Mouse (Mus musculus): Measurements from ENCODE around the gene Acp2. TPM values are rescaled to one million over a fixed set of nuclear protein-coding genes. Genes with fewer than 3 reads are reported as not detected.

Acp2 gene
- total and polyA plus RNA-seq, 2 experiments from 2014 or later: 11.8 to 20.3 TPM

DNA sequence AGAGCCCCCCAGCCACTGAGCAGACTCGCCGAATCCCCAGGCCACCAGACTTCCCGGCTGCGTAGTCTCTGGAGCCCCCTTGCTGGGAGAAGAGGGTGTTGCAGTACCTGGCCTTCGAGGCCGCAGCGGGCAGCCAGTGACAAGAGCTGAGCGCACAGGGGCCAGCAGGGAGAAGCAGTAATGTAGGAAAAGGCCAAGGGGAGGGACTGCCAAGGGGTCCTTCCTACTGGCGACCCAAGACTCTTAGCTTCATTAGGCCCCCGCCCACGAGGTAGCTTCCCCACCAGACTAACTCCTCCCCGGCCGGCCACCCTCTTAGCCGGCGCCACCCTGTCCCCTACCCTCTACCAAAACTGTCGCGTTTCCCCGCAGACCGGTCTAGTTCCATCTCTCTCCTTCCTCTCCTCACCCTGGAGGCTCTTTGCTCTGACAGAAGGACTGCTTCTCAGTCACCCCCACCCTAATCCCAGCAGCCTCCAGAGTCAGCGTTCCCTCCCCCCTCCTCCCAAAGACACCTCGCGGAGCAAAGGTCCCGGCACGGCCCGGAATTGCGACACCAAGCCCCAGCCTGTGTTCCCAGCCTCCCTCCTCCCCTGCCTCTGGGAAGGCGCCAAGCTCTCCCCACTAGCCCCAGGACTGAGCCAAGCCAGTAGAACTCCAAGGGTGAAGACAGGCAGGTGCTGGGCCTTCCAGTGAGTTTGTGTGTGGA is 7.9 kb upstream of the Acp2 start:
- ATAC-seq (ENCODE audit: insufficient read depth, low read depth) (peak; percentile 89), DNase-seq (ENCODE audit: low spot score) (peak; percentile 85)
- peak; percentile 96 for TF ChIP-seq CTCF (IDR thresholded peaks at IDR 0.05; ENCODE audit: low read depth)
- no peak for TF ChIP-seq EP300 (IDR thresholded peaks at IDR 0.05; ENCODE audit: low read depth)
- Histone ChIP-seq H3K36me3 (replicated peaks; ENCODE audit: control insufficient read depth, insufficient read depth, low read length) (no peaks in the 10 kb centered on the region), H3K4me1 (ENCODE audit: control insufficient read depth, insufficient read depth) (peaks cover 14% of the 10 kb centered on the region; the same call in 1 of the 2 replicates), H3K9ac (replicated peaks; ENCODE audit: low read depth, low read length) (peak overlapping the region; percentile 57), H3K27ac (ENCODE audit: low read depth) (peak overlapping the region; percentile 63), H3K4me3 (ENCODE audit: low read depth, low read length) (peak overlapping the region; percentile 41), H3K9me3 (replicated peaks; ENCODE audit: control insufficient read depth, low read length) (no peaks in the 10 kb centered on the region), H3K27me3 (ENCODE audit: control insufficient read depth, insufficient read depth, low read length) (no peaks in the 10 kb centered on the region), H3K4me2 (ENCODE audit: low read depth, low read length) (peak overlapping the region; percentile 68)
- WGBS: 3% methylated on average over 26 of the region's 27 CpGs

DNA sequence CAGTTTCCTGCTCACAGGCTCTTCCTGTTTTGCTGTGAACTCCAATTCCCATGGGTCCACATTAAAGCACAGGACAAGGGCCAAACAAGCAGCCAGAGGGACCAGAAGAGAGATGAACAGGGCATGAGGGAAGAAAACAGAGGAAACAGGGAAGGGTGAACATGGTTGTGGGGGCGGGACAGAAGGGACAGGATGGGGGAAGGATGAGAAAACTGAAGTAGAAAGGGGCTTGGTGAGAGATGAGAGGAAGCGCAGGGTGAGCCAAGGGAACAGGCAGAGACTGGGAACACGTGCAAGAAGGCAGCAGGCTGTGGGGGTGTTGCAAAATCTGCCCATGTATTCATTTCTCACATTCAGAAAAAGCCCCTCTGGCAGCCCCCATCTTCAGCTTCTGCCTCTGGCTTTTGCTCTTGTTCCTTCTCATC is 6.1 kb upstream of the Acp2 start:
- Histone ChIP-seq H3K27me3 (ENCODE audit: control insufficient read depth, insufficient read depth, low read length) (no peaks in the 10 kb centered on the region), H3K4me2 (ENCODE audit: low read depth, low read length) (no peak overlapping the region), H3K9me3 (replicated peaks; ENCODE audit: control insufficient read depth, low read length) (no peaks in the 10 kb centered on the region), H3K4me3 (ENCODE audit: low read depth, low read length) (no peak overlapping the region), H3K36me3 (replicated peaks; ENCODE audit: control insufficient read depth, insufficient read depth, low read length) (no peaks in the 10 kb centered on the region), H3K4me1 (ENCODE audit: control insufficient read depth, insufficient read depth) (peaks cover 16% of the 10 kb centered on the region; the same call in 1 of the 2 replicates), H3K9ac (replicated peaks; ENCODE audit: low read depth, low read length) (no peak overlapping the region), H3K27ac (ENCODE audit: low read depth) (peak overlapping the region; percentile 30)
- ATAC-seq (ENCODE audit: insufficient read depth, low read depth) (peak; percentile 24; the same call in 1 of the 2 replicates), DNase-seq (ENCODE audit: low spot score) (peak; percentile 39)
- 52% methylated on average over 3 of the region's 3 CpGs for WGBS
- TF ChIP-seq EP300 (IDR thresholded peaks at IDR 0.05; ENCODE audit: low read depth) (no peak), CTCF (IDR thresholded peaks at IDR 0.05; ENCODE audit: low read depth) (no peak)

DNA sequence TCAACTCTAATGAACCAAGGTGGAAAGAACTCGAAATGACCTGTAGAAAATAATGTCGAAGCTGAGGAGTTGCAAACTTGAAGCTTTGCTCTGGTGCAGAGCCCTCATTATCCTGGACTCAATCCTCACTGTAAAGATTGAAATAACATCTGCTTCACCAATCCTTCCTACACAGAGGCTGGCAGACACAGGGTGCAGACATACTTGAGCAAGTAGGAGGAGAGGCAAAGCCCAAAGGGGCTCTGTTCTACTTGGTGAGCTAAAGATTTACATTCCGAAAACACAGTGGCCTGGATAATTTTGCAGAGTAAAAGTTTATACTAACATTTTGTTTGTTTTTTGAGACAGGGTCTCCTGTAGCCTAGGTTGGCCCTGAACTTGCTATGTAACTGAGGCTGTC is 3.8 kb upstream of the Acp2 start:
- Histone ChIP-seq H3K27me3 (ENCODE audit: control insufficient read depth, insufficient read depth, low read length) (no peaks in the 10 kb centered on the region), H3K4me3 (ENCODE audit: low read depth, low read length) (no peak overlapping the region), H3K4me1 (ENCODE audit: control insufficient read depth, insufficient read depth) (peaks cover 31% of the 10 kb centered on the region; the same call in 1 of the 2 replicates), H3K4me2 (ENCODE audit: low read depth, low read length) (no peak overlapping the region), H3K27ac (ENCODE audit: low read depth) (no peak overlapping the region), H3K9ac (replicated peaks; ENCODE audit: low read depth, low read length) (no peak overlapping the region), H3K9me3 (replicated peaks; ENCODE audit: control insufficient read depth, low read length) (no peaks in the 10 kb centered on the region), H3K36me3 (replicated peaks; ENCODE audit: control insufficient read depth, insufficient read depth, low read length) (no peaks in the 10 kb centered on the region)
- no peak for ATAC-seq (ENCODE audit: insufficient read depth, low read depth)
- 80% methylated on average over 3 of the region's 3 CpGs for WGBS
- no peak for TF ChIP-seq EP300 (IDR thresholded peaks at IDR 0.05; ENCODE audit: low read depth)
- no peak for TF ChIP-seq CTCF (IDR thresholded peaks at IDR 0.05; ENCODE audit: low read depth)
- no peak for DNase-seq (ENCODE audit: low spot score)

DNA sequence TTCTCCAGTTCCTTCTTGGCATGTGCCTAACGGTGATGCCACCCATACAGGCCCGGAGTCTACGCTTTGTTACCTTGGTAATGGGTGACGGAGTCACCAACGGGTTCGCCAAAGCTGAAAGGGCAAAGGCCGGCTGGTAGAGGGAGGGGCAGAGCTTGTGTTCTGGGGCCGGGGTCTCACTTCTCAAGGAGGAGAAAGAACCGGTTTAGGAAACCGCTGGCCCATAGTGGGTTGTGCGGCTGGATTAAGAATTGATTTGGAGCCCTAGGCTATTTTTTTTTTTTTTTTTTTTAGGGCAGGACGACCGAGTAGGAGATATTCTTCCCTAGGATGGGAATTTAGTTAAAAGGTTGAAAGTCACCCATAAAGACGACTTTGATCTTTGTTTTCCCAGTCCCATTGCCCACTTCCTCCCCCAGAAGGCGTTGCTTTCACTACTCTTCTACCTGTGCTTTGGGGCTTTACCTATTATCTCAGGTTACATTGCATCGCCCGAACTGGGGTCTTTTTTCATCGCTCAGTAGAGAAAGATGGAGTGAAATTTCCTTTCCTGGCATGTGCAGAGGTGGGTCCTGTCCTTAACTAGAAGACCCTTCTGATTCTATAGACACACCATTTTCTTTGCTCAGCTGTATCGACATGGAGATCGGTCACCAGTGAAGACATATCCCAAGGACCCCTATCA is 429 bp downstream of the Acp2 start:
- Histone ChIP-seq H3K27me3 (ENCODE audit: control insufficient read depth, insufficient read depth, low read length) (no peaks in the 10 kb centered on the region), H3K36me3 (replicated peaks; ENCODE audit: control insufficient read depth, insufficient read depth, low read length) (peaks cover 26% of the 10 kb centered on the region), H3K4me1 (ENCODE audit: control insufficient read depth, insufficient read depth) (peaks cover 17% of the 10 kb centered on the region; the same call in 1 of the 2 replicates), H3K4me3 (ENCODE audit: low read depth, low read length) (peak overlapping the region; percentile 65), H3K4me2 (ENCODE audit: low read depth, low read length) (peak overlapping the region; percentile 83), H3K9ac (replicated peaks; ENCODE audit: low read depth, low read length) (peak overlapping the region; percentile 78), H3K27ac (ENCODE audit: low read depth) (peak overlapping the region; percentile 95), H3K9me3 (replicated peaks; ENCODE audit: control insufficient read depth, low read length) (no peaks in the 10 kb centered on the region)
- ATAC-seq (ENCODE audit: insufficient read depth, low read depth) (peak; percentile 15; the same call in 1 of the 2 replicates), DNase-seq (ENCODE audit: low spot score) (no peak)
- TF ChIP-seq EP300 (IDR thresholded peaks at IDR 0.05; ENCODE audit: low read depth): no peak
- no peak for TF ChIP-seq CTCF (IDR thresholded peaks at IDR 0.05; ENCODE audit: low read depth)
- WGBS: 13% methylated on average over 20 of the region's 20 CpGs

DNA sequence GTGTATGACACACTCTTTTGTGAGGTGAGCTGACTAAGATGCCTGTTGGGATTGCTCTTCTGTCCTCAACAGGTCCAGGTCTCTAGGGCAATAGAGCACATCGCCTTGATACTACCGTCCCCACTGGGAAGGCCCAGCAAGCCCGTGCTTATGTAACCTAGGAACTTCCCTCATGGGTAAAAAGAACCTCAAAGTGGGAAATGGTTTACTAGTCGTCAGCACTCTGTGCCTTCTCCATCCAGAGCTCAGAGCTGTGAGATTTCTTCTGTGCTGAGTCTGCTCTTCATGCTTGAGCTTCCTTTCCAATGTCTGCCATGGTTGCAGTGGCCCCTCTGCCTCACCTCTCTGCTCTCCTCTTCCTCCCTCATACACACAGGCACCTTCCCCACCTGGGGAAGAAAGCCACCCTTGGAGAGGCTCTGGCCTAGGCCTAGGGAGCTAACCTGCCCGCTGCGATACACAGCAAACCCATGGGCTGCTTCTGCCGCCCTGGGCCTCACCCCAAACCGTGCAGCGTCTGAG is 3.6 kb downstream of the Acp2 start:
- WGBS: 88% methylated on average over 9 of the region's 9 CpGs
- Histone ChIP-seq H3K9ac (replicated peaks; ENCODE audit: low read depth, low read length) (no peak overlapping the region), H3K27me3 (ENCODE audit: control insufficient read depth, insufficient read depth, low read length) (no peaks in the 10 kb centered on the region), H3K4me2 (ENCODE audit: low read depth, low read length) (no peak overlapping the region), H3K9me3 (replicated peaks; ENCODE audit: control insufficient read depth, low read length) (no peaks in the 10 kb centered on the region), H3K4me1 (ENCODE audit: control insufficient read depth, insufficient read depth) (peaks cover 17% of the 10 kb centered on the region; the same call in 1 of the 2 replicates), H3K4me3 (ENCODE audit: low read depth, low read length) (no peak overlapping the region), H3K27ac (ENCODE audit: low read depth) (no peak overlapping the region), H3K36me3 (replicated peaks; ENCODE audit: control insufficient read depth, insufficient read depth, low read length) (peaks cover 55% of the 10 kb centered on the region)
- ATAC-seq (ENCODE audit: insufficient read depth, low read depth) (no peak), DNase-seq (ENCODE audit: low spot score) (no peak)
- TF ChIP-seq CTCF (IDR thresholded peaks at IDR 0.05; ENCODE audit: low read depth): no peak

Measured in heart, postnatal 0 days (tissue).